ENCODE assay signal across 16 mouse cellular contexts in the genomic region with DNA sequence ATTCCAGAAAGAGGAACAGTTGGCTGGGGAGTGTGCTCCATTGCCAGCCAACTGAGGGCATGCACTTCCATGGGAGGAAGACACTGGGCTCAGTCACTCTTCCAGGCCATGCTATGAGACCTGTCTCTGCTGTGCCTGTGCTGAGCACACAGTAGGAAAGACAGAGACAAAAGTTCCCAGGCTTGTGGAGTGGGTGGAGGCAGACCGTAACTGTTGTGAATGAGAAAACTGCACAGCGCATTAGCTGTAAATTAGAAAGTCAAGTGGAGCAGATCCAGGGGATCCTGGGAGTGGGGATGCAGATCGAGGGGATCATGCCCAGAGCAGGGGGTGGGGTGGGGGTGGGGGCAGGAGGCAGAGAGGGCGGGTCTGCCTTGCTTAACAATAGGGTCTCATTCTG. TPM values are rescaled to one million over a fixed set of nuclear protein-coding genes. Genes with fewer than 3 reads are reported as not detected.
"Had no signal": no experiment of that assay in that cellular context is flagged by ENCODE, and none has a peak within 500 bp of the region (broad histone marks: within the 10 kb centered on the region; RNA-seq: fewer than 3 reads in every experiment).

No protein-coding gene starts in this region.

- DNase-seq: kidney, adult 9 months; kidney, postnatal 14 days; layer of hippocampus, adult 9-11 months; liver, embryonic 13.5 days; lung, adult 2 months; lung, postnatal 4 days; right cerebral cortex, postnatal 25 days had no signal

- H3K4me3 ChIP-seq: layer of hippocampus, adult 2 months; liver, embryonic 13.5 days; midbrain, embryonic 12.5 days; myocyte; neural tube, embryonic 13.5 days had no signal

- H3K9me3 ChIP-seq: liver, embryonic 13.5 days; midbrain, embryonic 12.5 days; neural tube, embryonic 13.5 days had no signal

- H3K27ac ChIP-seq: layer of hippocampus, adult 2 months; liver, embryonic 13.5 days; midbrain, embryonic 12.5 days; neural tube, embryonic 13.5 days had no signal

- H3K4me2 ChIP-seq: liver, embryonic 13.5 days; midbrain, embryonic 12.5 days; neural tube, embryonic 13.5 days had no signal

- H3K9ac ChIP-seq: liver, embryonic 13.5 days; midbrain, embryonic 12.5 days; neural tube, embryonic 13.5 days had no signal

RNA-seq across cellular contexts. Expression of gene Bglap, which starts 55.3 kb away (rescaled TPM):
- polyA plus RNA-seq: limb, embryonic 11.5 days; liver, adult 2 months; liver, embryonic 13.5 days; liver, embryonic 16.5 days; lung, adult 2 months; midbrain, embryonic 12.5 days; neural tube, embryonic 13.5 days; stomach, embryonic 16.5 days; testis, adult 2 months had no signal
